Mouse (Mus musculus) olfactory bulb, adult 2 months (tissue): ENCODE data around the gene Fam193b.

ENCODE experiments used
- CTCF ChIP-seq: fragments of 200-500 bp; IDR thresholded peaks from 2 replicates; pipeline ENCODE4 v1.5.1; 2012; ENCODE audit warnings: low read depth, mild to moderate bottlenecking, low read length, moderate library complexity; ENCODE audit not compliant: insufficient read depth
- POLR2A ChIP-seq: fragments of 200-500 bp; IDR thresholded peaks from 2 replicates; pipeline ENCODE4 v1.6.1; 2012; ENCODE audit warnings: mild to moderate bottlenecking, low read depth, low read length, moderate library complexity; ENCODE audit not compliant: insufficient read depth

DNA sequence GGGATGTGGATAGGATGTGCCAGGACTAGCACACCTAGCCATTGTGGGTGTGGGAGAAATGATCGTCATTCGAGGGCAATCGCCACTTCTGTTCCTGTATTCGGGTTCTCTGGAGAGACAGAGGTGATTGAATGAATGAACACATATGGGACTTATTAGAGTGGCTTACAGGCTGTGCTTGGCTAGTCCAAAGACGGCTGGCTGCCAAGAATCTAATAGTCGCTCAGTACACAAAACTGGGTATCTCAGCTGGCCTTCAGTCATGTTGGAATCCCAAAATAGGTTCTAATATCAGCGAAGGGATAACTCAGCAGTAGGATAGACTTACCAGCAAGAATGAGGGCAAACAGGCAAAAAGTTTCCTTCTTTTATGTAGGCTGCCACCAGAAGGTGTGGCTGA, 41.1 kb upstream of the Fam193b start:
- no peak for TF ChIP-seq POLR2A
- TF ChIP-seq CTCF = no peak
